8 mouse cellular contexts compared by ENCODE assay signal in genomic region chr17:86964041-86964440, GRCm38 (mm10). TPM values are rescaled to one million over a fixed set of nuclear protein-coding genes. Genes with fewer than 3 reads are reported as not detected.
A peak's percentile ranks its signal among the peaks of the same experiment; 100 is the strongest.
DNase-seq lines count a peak whose midpoint lies in the region; ATAC-seq and TF ChIP-seq lines count a peak whose summit lies in the region.

No protein-coding gene starts in this region.

- no peak for TF ChIP-seq RAD21 in CH12.LX (IDR thresholded peaks at IDR 0.05; ENCODE audit: low read depth, low read length)

- H3K9ac ChIP-seq in CH12.LX (ENCODE audit: insufficient read depth, low read depth), result peak overlapping the region; percentile 98
- peak overlapping the region; percentile 87 for H3K9ac ChIP-seq in forebrain, embryonic 13.5 days
- H3K9ac ChIP-seq in kidney, embryonic 14.5 days (ENCODE audit: low read depth, low read length), result peak overlapping the region; percentile 93
- peak overlapping the region; percentile 82; the same call in 1 of the 2 replicates for H3K9ac ChIP-seq in midbrain, embryonic 15.5 days

- H3K36me3 ChIP-seq in CH12.LX (replicated peaks in 1 of 2; ENCODE audit: control insufficient read depth in 1 of 2, insufficient read depth in 1 of 2, low read length in 1 of 2), result peaks cover 5 to 32% of the 10 kb centered on the region in 2 experiments
- H3K36me3 ChIP-seq in forebrain, embryonic 13.5 days (ENCODE audit: poor library complexity, severe bottlenecking), result no peaks in the 10 kb centered on the region
- no peaks in the 10 kb centered on the region; the same call in 1 of the 2 replicates for H3K36me3 ChIP-seq in kidney, embryonic 14.5 days (ENCODE audit: control insufficient read depth, insufficient read depth, low read length)
- H3K36me3 ChIP-seq in midbrain, embryonic 15.5 days (replicated peaks), result no peaks in the 10 kb centered on the region

- WGBS in forebrain, embryonic 13.5 days, result under 1% methylated on average over 6 of the region's 6 CpGs
- WGBS in kidney, embryonic 14.5 days, result 2% methylated on average over 6 of the region's 6 CpGs
- WGBS in midbrain, embryonic 15.5 days, result 0% methylated on average over 6 of the region's 6 CpGs

- H3K79me2 ChIP-seq in CH12.LX (replicated peaks; ENCODE audit: control insufficient read depth, extremely low read depth, insufficient read depth, poor library complexity, severe bottlenecking), result peaks cover 17% of the 10 kb centered on the region

- peak overlapping the region; percentile 88 to 91 (median 90) for H3K4me3 ChIP-seq in CH12.LX (replicated peaks in 1 of 3; ENCODE audit: low read depth in 2 of 3, low read length in 2 of 3, poor library complexity in 1 of 3)
- H3K4me3 ChIP-seq in forebrain, embryonic 13.5 days, result peak overlapping the region; percentile 78
- H3K4me3 ChIP-seq in kidney, embryonic 14.5 days (ENCODE audit: low read length), result peak overlapping the region; percentile 80
- peak overlapping the region; percentile 68 for H3K4me3 ChIP-seq in midbrain, embryonic 15.5 days

- no peak for TF ChIP-seq CTCF in CH12.LX (conservative IDR thresholded peaks at IDR 0.05 in 1 of 2, IDR thresholded peaks at IDR 0.05 in 1 of 2; ENCODE audit: low read depth in 2 of 2, low read length in 2 of 2)

- in situ Hi-C loops in CH12.LX (cut with MboI; ENCODE audit: low pct_ligation_motif_present, low pct_unique_long_range_greater_than_20kb, low sequenced_read_pairs), result no loop called here

- TF ChIP-seq EP300 in CH12.LX (IDR thresholded peaks at IDR 0.05; ENCODE audit: low read length), result no peak

- ATAC-seq in forebrain, embryonic 13.5 days, result no peak
- ATAC-seq in kidney, embryonic 14.5 days (ENCODE audit: low FRiP score, low TSS enrichment), result no peak
- ATAC-seq in midbrain, embryonic 15.5 days (replicated peaks), result no peak

- peak; percentile 49 for DNase-seq in adrenal gland, postnatal 10 days
- DNase-seq in adrenal gland, adult 8-10 months, result no peak
- no peak for DNase-seq in CH12.LX (ENCODE audit: extremely low read depth)
- DNase-seq in right cerebral cortex, adult 2 months (ENCODE audit: low spot score in 2 of 2), result no peak
- DNase-seq in thymus, postnatal 0 days (ENCODE audit: low spot score), result no peak

- H3K9me3 ChIP-seq in CH12.LX (replicated peaks; ENCODE audit: low read length), result no peaks in the 10 kb centered on the region
- no peaks in the 10 kb centered on the region for H3K9me3 ChIP-seq in forebrain, embryonic 13.5 days (replicated peaks)
- no peaks in the 10 kb centered on the region for H3K9me3 ChIP-seq in kidney, embryonic 14.5 days (ENCODE audit: control insufficient read depth, low read length)
- H3K9me3 ChIP-seq in midbrain, embryonic 15.5 days, result no peaks in the 10 kb centered on the region

- peak overlapping the region; percentile 67 for H3K4me2 ChIP-seq in CH12.LX (ENCODE audit: insufficient read depth, low read depth, poor library complexity, severe bottlenecking)
- peak overlapping the region; percentile 85 for H3K4me2 ChIP-seq in forebrain, embryonic 13.5 days
- peak overlapping the region; percentile 88 for H3K4me2 ChIP-seq in kidney, embryonic 14.5 days (replicated peaks; ENCODE audit: low read depth, low read length)
- H3K4me2 ChIP-seq in midbrain, embryonic 15.5 days, result peak overlapping the region; percentile 77

- no peaks in the 10 kb centered on the region for H3K27me3 ChIP-seq in CH12.LX (replicated peaks)
- H3K27me3 ChIP-seq in forebrain, embryonic 13.5 days, result no peaks in the 10 kb centered on the region
- H3K27me3 ChIP-seq in kidney, embryonic 14.5 days (ENCODE audit: control insufficient read depth, insufficient read depth, low read length), result no peaks in the 10 kb centered on the region
- H3K27me3 ChIP-seq in midbrain, embryonic 15.5 days (replicated peaks), result no peaks in the 10 kb centered on the region

- TF ChIP-seq POLR2A in CH12.LX (IDR thresholded peaks at IDR 0.05; ENCODE audit: low read depth, low read length), result no peak

- peak overlapping the region; percentile 54 for H3K27ac ChIP-seq in CH12.LX (ENCODE audit: insufficient read depth, low read depth)
- H3K27ac ChIP-seq in forebrain, embryonic 13.5 days, result peak overlapping the region; percentile 40; the same call in 1 of the 2 replicates
- peak overlapping the region; percentile 89 for H3K27ac ChIP-seq in kidney, embryonic 14.5 days (ENCODE audit: low read depth, low read length)
- peak overlapping the region; percentile 78; the same call in 1 of the 2 replicates for H3K27ac ChIP-seq in midbrain, embryonic 15.5 days

- dilution Hi-C loops in CH12.LX (cut with MboI; ENCODE audit: extremely low pct_ligation_motif_present, extremely low pct_unique_long_range_greater_than_20kb, low sequenced_read_pairs), result no loop called here

- H3K4me1 ChIP-seq in CH12.LX (ENCODE audit: control insufficient read depth in 1 of 2, insufficient read depth in 2 of 2), result peaks cover 36 to 72% of the 10 kb centered on the region in 2 experiments
- H3K4me1 ChIP-seq in forebrain, embryonic 13.5 days, result peaks cover 36% of the 10 kb centered on the region
- peaks cover 40% of the 10 kb centered on the region; the same call in 1 of the 2 replicates for H3K4me1 ChIP-seq in kidney, embryonic 14.5 days (ENCODE audit: control insufficient read depth, insufficient read depth, low read length)
- peaks cover 36% of the 10 kb centered on the region for H3K4me1 ChIP-seq in midbrain, embryonic 15.5 days

TF ChIP-seq in CH12.LX, 34 proteins besides CTCF, POLR2A, EP300 and RAD21:
- TF ChIP-seq ELF1 (IDR thresholded peaks at IDR 0.05; ENCODE audit: low read depth, low read length), result no peak
- no peak; the same call in none of the 2 replicates for TF ChIP-seq CHD1 (IDR thresholded peaks at IDR 0.05; ENCODE audit: low read depth, low read length)
- TF ChIP-seq SIN3A (IDR thresholded peaks at IDR 0.05; ENCODE audit: low read length), result peak; percentile 38; the same call in 1 of the 2 replicates
- TF ChIP-seq RCOR1 (conservative IDR thresholded peaks at IDR 0.05; ENCODE audit: low read depth, low read length), result no peak
- TF ChIP-seq MXI1 (IDR thresholded peaks at IDR 0.05; ENCODE audit: low read depth, low read length), result peak; percentile 57
- TF ChIP-seq TCF12 (IDR thresholded peaks at IDR 0.05; ENCODE audit: low read depth, low read length), result peak; percentile 24; the same call in 1 of the 2 replicates

RNA-seq across cellular contexts. Expression of gene Rhoq, which starts 1.2 kb away (rescaled TPM):
- total RNA-seq in adrenal gland, postnatal 10 days (2021), result 100 to 1,000 TPM in 1 of 2 experiments, 10 to 100 TPM in 1; 92.3 to 100 TPM
- total RNA-seq in adrenal gland, adult 8-10 months (2022), result 10 to 100 TPM; 61.2 to 96.2 (median 72.7) TPM
- total RNA-seq in CH12.LX (2012; rRNA removed), result 10.7 and 18.8 TPM in 2 replicates
- 23.2 and 23.9 TPM in 2 replicates for total RNA-seq in CH12.LX (2014; rRNA removed)
- polyA plus RNA-seq in CH12.LX (2012; ENCODE audit: insufficient read length, low read depth), result 22.5 and 24.4 TPM in 2 replicates
- polyA plus RNA-seq in forebrain, embryonic 13.5 days (2015; fragmentation: Nextera tagmentation; extraction: Ambion mirVana), result 5.1 and 5.7 TPM in 2 replicates
- 19.5 and 22.4 TPM in 2 replicates for polyA plus RNA-seq in kidney, embryonic 14.5 days (2014; fragmentation: Nextera tagmentation; extraction: Ambion mirVana)
- 5.6 and 7.0 TPM in 2 replicates for polyA plus RNA-seq in midbrain, embryonic 15.5 days (2015; fragmentation: Nextera tagmentation; extraction: Ambion mirVana)
- polyA plus RNA-seq in thymus, postnatal 0 days (2015; fragmentation: Nextera tagmentation; extraction: Ambion mirVana), result 3.1 and 3.8 TPM in 2 replicates

RNA-seq across cellular contexts. Expression of gene Atp6v1e2, which starts 16.3 kb away (rescaled TPM):
- total RNA-seq in adrenal gland, postnatal 10 days (2021), result not detected
- total RNA-seq in adrenal gland, adult 8-10 months (2022), result not detected
- total RNA-seq in CH12.LX (2012; rRNA removed) (not detected in 2 replicates), CH12.LX (2014; rRNA removed) (not detected in 2 replicates)
- not detected in 2 replicates for polyA plus RNA-seq in CH12.LX (2012; ENCODE audit: insufficient read length, low read depth)
- polyA plus RNA-seq in forebrain, embryonic 13.5 days (2015; fragmentation: Nextera tagmentation; extraction: Ambion mirVana), result not detected in 2 replicates
- polyA plus RNA-seq in kidney, embryonic 14.5 days (2014; fragmentation: Nextera tagmentation; extraction: Ambion mirVana), result not detected in 2 replicates
- not detected in 2 replicates for polyA plus RNA-seq in midbrain, embryonic 15.5 days (2015; fragmentation: Nextera tagmentation; extraction: Ambion mirVana)
- polyA plus RNA-seq in thymus, postnatal 0 days (2015; fragmentation: Nextera tagmentation; extraction: Ambion mirVana), result not detected in 2 replicates

RNA-seq across cellular contexts. Expression of gene Tmem247, which starts 46.9 kb away (rescaled TPM):
- total RNA-seq in adrenal gland, postnatal 10 days (2021), result not detected
- total RNA-seq in adrenal gland, adult 8-10 months (2022), result not detected
- total RNA-seq in CH12.LX (2012; rRNA removed) (not detected in 2 replicates), CH12.LX (2014; rRNA removed) (not detected in 2 replicates)
- not detected in 2 replicates for polyA plus RNA-seq in CH12.LX (2012; ENCODE audit: insufficient read length, low read depth)
- polyA plus RNA-seq in forebrain, embryonic 13.5 days (2015; fragmentation: Nextera tagmentation; extraction: Ambion mirVana), result not detected in 2 replicates
- not detected in 2 replicates for polyA plus RNA-seq in kidney, embryonic 14.5 days (2014; fragmentation: Nextera tagmentation; extraction: Ambion mirVana)
- not detected in 2 replicates for polyA plus RNA-seq in midbrain, embryonic 15.5 days (2015; fragmentation: Nextera tagmentation; extraction: Ambion mirVana)
- not detected in 2 replicates for polyA plus RNA-seq in thymus, postnatal 0 days (2015; fragmentation: Nextera tagmentation; extraction: Ambion mirVana)
